Mouse (Mus musculus): ENCODE measurements around the gene Prx.

The Prx gene

GRCm38 (mm10) chr7:27499036-27499435 lies at the start of gene Prx:
Gene Prx (plus strand): TSS chr7:27499324.
- no peak for DNase-seq

GRCm38 (mm10) chr7:27451359-27451758 lies 47.8 kb upstream of the Prx start:
- no peak for DNase-seq

- no peak for DNase-seq
Observed at GRCm38 (mm10) chr7:27452206-27452770, 46.8 kb upstream of the Prx start.

- DNase-seq, result no peak
Observed at GRCm38 (mm10) chr7:27454461-27455121, 44.5 kb upstream of the Prx start.

- DNase-seq, result no peak
Observed at GRCm38 (mm10) chr7:27455273-27455672, 43.9 kb upstream of the Prx start.

- no peak for DNase-seq
Observed at GRCm38 (mm10) chr7:27458614-27459013, 40.5 kb upstream of the Prx start.

GRCm38 (mm10) chr7:27459640-27460039 lies 39.5 kb upstream of the Prx start:
- DNase-seq, result no peak

GRCm38 (mm10) chr7:27460477-27460876 lies 38.6 kb upstream of the Prx start:
- no peak for DNase-seq

GRCm38 (mm10) chr7:27467648-27468047 lies 31.5 kb upstream of the Prx start:
- DNase-seq, result peak; percentile 25

GRCm38 (mm10) chr7:27471390-27472120 lies 27.6 kb upstream of the Prx start:
- peak; percentile 20 for DNase-seq

GRCm38 (mm10) chr7:27472596-27472995 lies 26.5 kb upstream of the Prx start:
- DNase-seq, result peak; percentile 39

- peak; percentile 100 for DNase-seq
Observed at GRCm38 (mm10) chr7:27473156-27473834, 25.8 kb upstream of the Prx start, which contains the start of gene Sertad3. Gene Sertad3 (plus strand): TSS chr7:27473768.

- DNase-seq, result no peak
Observed at GRCm38 (mm10) chr7:27473835-27474489, 25.2 kb upstream of the Prx start.

- DNase-seq, result peak; percentile 95
Observed at GRCm38 (mm10) chr7:27474490-27474954, 24.6 kb upstream of the Prx start.

- peak; percentile 37 for DNase-seq
Observed at GRCm38 (mm10) chr7:27475596-27475995, 23.5 kb upstream of the Prx start.

- no peak for DNase-seq
Observed at GRCm38 (mm10) chr7:27476098-27476635, 23.0 kb upstream of the Prx start.

GRCm38 (mm10) chr7:27478561-27478960 lies 20.6 kb upstream of the Prx start:
- DNase-seq, result no peak

GRCm38 (mm10) chr7:27479750-27480149 lies 19.4 kb upstream of the Prx start:
- no peak for DNase-seq

GRCm38 (mm10) chr7:27480506-27480905 lies 18.6 kb upstream of the Prx start:
- DNase-seq, result no peak

GRCm38 (mm10) chr7:27480927-27481626 lies 18.0 kb upstream of the Prx start:
- DNase-seq, result peak; percentile 35

GRCm38 (mm10) chr7:27481627-27481969 lies 17.5 kb upstream of the Prx start:
- peak; percentile 76 for DNase-seq

GRCm38 (mm10) chr7:27483860-27484259 lies 15.3 kb upstream of the Prx start:
- DNase-seq, result peak; percentile 13

Data from cerebellum, adult 8-10 months (tissue).